Mouse (Mus musculus): ENCODE results near the gene Vps4a.
"Not testable (repeated sequence)": the region's sequence is repeated elsewhere in the genome, so short reads cannot be mapped to it uniquely, and the experiment has no call there.

Gene Vps4a

DNA sequence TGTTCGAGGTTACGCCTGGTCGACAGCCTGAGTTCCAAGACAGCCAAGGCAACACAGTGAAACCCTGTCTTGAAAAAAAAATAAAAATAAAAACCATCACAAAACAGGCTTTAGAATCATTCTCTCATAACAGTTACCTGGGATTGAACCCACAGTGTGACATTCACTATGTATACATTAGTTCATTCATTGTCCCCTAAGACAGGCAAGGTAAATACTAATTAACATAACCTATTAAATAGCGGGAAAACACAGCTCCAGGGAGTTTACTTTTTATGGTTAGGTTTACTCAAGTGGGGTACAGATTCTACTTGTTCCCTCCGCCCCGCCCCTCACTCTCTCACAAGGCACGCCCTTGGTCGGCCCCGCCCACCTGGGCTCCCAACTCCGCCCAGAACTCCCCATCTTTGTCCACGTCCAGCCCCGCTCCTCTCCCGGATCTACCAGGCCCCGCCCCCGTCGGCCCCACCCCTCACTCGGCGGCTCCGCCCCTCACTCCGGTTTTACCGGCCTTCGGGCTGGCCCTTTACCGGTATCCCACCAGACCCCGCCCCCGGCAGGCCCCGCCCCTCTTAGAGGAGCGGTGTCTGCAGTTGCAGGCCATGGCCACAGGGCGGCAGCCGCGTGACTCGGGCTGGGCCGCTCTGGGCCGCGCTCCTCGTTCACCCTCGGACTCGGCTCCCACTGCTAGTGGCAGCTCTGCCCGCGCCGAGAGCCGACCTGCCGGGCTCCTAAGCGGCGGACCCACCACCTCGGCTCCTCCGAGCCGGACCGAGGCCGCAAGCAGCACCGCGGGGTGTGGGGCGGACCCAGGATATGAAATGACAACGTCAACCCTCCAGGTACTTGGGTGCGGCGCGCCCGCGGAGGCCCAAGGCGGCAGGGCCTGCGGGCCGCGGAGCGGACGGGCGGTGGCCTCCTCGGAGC lies at the start of gene Vps4a:
TSS of gene Vps4a (plus strand) at position 573 of the 927 bp plus-strand sequence.
- in situ Hi-C loops (cut with MboI, MseI): no loop called here

DNA sequence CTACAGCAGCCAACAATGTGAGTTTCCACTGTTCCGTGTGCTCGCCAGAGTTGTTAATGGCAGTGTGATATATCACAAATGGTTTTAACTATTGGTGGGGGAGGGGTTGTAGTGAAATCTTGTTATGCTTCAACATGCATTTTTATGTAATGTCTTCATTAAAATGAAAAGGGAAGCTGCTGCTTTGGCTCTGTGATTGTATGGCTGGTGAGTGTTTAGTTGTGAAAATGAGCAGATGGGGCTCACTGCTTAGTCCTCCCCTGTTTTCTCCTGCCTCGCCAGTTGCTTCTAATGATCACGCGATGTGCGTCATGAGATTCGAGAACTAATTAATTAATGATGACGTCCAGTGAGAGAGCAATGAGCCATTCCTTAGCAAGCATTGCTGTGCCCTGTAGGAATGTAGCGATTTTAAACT lies 45.6 kb upstream of the Vps4a start:
- in situ Hi-C loops (cut with MboI, MseI): no loop called here

DNA sequence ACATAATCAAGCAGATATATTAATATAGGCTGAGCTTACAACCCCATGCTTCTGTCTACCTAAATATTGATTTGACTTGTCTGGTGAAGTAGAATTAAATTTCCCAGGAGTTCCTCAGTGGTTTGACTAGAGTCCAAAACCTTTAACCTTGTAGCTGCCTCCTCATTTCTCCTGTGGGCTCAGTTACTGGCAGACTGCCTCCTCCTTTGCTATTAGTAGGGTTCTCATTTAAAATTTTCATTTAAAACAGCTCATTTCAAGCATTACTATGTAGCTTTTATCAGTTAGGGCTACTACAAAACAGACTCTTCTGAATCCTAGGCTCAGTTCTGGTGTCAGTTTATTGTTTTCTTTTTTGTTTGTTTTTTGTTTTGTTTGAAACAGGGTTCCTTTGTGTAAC lies 45.1 kb upstream of the Vps4a start:
- in situ Hi-C loops (cut with MboI, MseI): no loop called here

DNA sequence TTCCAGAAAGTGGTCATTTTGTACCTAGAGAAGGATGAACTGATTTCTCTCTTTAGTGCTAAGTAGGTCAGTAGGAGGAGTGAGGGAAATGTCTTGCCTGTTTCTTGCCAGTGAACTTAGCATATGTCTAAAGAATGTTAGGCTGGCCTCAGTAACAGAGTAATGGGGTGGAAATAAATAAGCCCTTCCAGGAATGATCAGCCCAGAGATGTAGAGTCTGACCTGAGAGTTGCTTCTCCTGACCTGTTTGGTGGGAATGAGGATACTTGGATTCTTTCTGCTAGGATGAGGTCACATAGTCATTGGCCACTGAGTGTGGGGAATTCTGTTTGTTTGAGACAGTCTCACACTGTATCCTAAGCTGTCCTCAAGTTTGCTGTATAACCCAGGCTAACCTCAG lies 43.5 kb upstream of the Vps4a start:
- in situ Hi-C loops (cut with MboI, MseI): no loop called here

DNA sequence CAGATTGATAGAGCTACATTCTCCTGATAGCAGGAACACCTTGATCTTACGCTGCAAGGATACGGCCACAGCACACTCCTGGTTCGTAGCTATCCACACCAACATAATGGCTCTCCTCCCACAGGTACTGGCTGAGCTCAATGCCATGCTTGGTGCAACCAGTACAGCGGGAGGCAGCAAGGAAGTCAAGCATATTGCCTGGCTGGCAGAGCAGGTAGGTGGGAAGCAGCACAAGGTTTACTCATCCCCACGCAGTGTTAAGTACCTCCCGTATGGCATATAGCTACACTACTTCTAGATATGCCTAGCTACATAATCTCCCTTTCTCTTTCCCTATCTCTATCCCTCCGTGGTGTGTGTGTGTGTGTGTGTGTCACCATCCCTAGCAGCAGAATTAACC lies 39.6 kb upstream of the Vps4a start:
- in situ Hi-C loops (cut with MboI, MseI): no loop called here

DNA sequence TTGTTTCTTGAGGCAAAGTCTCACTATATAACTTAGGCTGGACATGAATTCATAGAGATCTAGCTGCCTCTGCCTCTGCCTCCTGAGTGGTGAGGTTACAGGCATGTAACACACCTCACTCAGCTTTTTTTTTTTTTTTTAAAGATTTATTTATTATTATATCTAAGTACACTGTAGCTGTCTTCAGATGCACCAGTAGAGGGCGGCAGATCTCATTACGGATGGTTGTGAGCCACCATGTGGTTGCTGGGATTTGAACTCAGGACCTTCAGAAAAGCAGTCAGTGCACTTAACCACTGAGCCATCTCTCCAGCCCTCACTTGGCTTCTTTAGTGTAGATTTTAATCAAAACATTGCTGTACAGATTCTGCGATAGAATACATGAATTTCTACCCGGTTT lies 34.7 kb upstream of the Vps4a start:
- in situ Hi-C loops (cut with MboI, MseI): not testable (repeated sequence)

DNA sequence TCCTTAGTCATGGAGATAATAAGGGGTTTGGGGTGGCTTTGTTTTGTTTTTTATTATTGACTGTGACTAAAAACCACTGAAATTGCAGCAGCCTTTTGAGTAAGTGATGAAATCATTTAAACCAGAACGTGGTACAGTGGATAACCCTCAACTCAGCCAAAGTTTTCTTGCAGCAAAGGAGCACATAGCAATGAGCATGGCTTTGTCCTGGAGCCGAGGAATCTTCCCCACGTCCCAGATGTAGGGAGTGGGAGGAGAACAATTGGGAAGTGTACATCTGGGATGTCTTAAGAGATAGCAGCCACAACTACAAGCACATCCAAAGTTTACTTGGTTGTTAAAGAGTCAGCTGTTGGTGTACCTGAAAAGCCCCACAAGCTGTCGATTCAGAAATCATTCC lies 33.6 kb upstream of the Vps4a start:
- in situ Hi-C loops (cut with MboI, MseI): no loop called here

DNA sequence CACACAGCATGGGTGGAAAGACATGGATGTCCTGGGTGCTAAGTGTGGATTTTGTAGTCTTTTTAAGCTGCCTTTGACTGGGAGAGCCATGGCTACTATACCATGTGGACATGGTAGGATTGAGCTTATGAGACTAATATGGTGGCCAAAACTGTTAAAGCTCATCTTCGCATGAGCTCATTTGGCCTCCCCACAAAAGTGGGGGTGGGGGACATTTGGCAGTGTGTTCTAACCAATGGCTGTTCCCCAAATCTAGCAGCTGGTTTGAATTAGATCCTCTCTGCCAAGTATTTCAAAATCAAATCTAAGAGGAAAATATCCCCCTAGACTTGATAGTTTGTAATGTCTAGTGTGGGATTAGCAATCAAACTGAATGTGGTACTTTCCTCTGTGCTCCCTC lies 32.0 kb upstream of the Vps4a start:
- in situ Hi-C loops (cut with MboI, MseI): no loop called here

DNA sequence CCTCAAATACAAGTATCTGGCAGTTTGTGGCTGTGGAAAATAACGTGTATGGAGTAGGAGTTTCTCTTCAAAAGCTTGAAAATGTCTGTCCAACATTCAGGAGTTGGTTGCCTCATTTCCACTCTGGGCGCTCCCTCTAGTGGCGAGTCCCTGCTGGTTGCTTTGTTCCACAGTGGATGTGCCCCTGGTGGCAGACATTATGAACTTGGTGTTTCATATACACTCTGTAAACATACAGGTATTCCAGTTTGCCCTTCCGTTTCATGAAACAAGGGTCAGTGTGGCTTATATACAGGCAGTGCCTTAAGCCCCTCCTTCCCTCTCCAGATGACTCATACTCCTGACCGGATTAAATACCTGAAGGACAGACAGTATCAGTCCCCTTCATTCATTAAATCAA lies 28.5 kb upstream of the Vps4a start:
- in situ Hi-C loops (cut with MboI, MseI): loop anchor here (5.0 to 25.0 kb wide), 2 partner anchors 80 to 290 kb away; no protein-coding TSS in a partner anchor

DNA sequence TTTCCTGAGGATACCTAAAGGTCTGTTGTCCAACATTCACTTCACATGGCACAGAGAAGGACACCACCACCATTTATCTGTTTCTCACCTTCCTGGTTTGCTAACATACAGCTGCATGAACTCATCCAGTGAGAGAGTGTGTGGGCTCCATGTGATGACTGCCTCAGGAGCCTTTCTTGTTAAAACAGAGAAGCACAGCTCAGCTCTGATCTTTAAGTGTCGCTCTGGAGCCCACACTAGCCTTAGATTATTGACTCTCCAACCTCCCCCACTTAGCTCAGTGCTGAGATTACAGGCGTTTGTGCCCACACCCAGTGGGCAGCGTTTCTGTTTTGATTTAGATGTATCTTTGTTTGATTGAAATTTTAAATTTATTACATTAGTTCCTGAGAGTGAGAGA lies 23.2 kb upstream of the Vps4a start:
- in situ Hi-C loops (cut with MboI, MseI): loop anchor here (25.0 kb wide), 1 partner anchor 295 kb away; no protein-coding TSS in a partner anchor

DNA sequence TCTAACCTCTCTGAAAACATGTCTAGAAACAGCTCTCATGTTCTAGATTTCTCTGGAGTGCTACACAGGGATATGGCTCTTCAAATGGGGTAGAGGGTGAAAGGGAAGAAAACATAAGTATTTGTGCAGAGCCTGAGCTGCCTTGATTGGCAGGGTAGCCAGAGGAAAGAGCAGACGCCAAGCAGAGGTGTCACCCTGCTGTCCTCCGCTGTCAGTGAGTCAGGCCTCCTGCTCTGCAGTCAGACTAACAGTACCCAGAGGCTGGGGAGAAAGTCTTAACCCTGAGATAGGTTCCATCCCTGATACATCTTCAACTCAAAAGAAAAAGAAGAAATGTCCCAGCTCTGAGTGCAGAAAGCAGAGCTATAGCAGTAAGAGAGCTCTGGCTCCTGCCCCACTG lies 18.4 kb upstream of the Vps4a start:
- in situ Hi-C loops (cut with MboI, MseI): loop anchor here (25.0 kb wide), 1 partner anchor 300 kb away; no protein-coding TSS in a partner anchor

DNA sequence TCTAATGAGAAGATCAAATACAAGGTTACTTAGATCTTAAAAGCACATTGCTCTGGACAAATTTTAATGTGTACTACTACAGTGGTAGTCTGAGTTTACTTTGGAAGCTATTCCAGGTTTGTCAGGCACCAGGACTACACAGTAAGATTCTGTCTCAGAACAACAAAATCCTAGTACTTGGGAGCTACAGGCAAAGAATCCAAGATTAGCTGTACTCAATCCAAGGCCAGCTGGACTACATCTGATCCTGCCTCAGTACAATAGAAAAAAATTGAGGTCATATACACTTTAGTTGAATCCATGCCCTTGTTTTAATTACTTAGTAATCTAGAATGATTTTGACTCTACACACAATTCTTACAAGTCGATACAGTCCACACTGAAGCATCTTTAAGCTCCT lies 16.1 kb upstream of the Vps4a start:
- in situ Hi-C loops (cut with MboI, MseI): loop anchor here (25.0 kb wide), 1 partner anchor 303 kb away; no protein-coding TSS in a partner anchor

DNA sequence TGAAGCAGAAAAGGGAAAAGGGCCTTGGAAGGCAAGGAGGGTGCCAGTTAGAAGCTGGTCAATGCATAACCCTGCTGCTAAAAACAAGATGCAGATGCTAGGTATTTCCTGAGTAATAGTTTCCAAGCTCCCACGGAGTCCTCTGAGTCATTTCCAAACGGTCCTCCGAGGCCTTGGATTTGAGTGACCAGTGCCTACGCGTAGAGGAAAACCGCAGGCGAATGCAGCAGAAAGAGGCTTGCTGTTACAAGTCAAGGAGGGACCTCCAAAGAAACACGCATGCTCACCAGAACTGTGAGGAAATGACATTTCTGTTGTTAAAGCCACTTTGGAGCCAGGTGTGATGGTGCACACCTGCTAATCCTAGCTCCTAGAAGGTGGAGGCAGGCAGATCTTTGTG lies 7.5 kb upstream of the Vps4a start:
- in situ Hi-C loops (cut with MboI, MseI): loop anchor here (25.0 kb wide), 1 partner anchor 311 kb away; no protein-coding TSS in a partner anchor

DNA sequence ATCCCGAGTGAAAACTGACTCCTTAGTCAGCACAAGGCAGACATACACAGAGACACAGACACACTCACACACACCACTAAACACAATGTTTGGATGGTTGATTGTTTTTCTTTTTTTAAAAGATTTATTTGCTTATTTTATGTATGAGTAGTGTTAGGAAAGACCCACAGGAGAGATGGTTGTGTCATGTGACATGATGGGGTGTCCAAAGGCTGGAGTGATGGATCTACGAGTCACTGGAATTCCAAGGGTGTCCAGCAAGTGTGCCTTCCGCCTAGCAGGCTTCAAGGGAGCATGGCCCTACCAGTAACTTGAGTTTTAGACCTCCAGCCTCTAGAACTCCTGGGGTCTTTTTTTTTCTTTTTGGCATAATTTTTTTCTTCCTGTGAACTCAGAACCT lies 1.7 kb upstream of the Vps4a start:
- in situ Hi-C loops (cut with MboI, MseI): no loop called here

DNA sequence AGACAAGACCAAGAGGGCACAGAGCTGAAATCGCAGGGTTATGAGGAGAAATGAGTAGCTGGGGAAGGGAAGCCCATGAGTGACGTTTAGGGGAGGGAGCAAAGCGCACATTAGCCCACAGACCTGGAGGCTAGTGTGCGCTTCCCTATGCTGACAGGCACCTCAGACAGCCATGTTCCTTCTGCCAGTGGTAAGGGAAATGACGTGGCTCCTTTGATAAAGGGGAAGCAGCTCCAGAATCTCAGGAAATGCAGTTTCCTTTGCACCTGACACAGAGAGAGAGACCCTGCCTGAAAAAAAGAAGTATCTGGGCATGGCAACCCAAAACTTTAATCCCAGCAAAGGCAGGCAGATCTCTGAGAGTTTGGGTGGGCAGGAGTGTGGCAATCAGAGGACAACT lies 964 bp upstream of the Vps4a start:
- in situ Hi-C loops (cut with MboI, MseI): no loop called here

DNA sequence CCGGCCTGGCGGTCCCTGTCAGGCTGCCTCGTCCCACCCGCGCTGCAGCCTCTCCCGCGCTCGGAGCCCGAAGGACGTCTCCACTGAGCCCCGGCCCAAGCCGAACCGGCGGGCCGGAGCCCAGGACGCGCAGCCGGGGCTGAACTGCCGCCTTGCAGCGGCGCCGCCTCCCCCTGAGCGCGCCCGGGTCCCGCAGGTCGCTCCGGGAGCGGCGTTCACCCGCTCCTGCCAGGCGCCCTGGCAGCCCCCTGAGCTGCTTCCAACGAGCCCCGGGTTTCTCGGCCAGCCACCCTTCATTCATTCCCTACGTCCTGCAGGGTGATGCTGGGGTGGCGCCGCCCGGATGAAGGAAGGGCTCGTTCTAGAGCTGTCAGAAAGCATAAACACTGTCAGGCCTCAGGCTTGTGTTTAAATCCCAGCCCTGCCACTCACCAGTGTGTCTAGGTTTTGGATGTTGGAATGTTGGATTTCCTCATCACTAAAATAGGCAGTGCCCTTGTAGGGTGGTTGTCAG lies 612 bp downstream of the Vps4a start:
- in situ Hi-C loops (cut with MboI, MseI): no loop called here

DNA sequence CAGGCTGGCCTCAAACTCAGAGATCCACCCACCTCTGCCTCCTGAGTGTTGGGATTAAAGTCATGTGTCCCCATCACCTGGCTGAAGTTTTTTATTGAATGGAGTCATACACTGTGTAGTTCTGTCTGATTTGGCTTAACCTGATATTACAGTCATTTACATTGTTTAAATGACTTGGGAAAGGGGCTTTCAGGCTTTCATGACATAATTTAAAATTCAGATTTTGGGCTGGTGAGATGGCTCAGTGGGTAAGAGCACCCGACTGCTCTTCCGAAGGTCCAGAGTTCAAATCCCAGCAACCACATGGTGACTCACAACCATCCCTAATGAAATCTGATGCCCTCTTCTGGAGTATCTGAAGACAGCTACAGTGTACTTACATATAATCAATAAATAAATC lies 2.6 kb downstream of the Vps4a start:
- in situ Hi-C loops (cut with MboI, MseI): not testable (repeated sequence)

DNA sequence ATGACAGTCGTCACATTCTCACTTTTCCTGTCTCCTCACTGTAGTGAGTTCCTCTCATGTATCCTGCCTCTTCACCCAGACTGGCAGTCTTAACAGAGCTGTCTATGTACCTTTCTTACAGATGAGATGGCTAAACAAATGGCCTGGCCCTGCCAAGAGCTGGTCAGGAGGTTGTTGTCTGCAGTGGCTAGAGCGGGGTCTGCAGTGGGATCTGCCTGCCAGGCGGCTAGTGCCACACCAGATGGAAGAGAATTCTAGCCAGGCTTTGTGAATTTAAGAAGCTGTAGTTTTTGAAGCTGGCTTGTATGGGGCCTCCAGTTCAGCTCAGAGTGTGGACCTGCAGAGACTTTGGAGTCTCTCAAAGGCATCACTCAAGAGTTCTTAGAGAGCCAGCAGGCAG lies 4.6 kb downstream of the Vps4a start:
- in situ Hi-C loops (cut with MboI, MseI): no loop called here

DNA sequence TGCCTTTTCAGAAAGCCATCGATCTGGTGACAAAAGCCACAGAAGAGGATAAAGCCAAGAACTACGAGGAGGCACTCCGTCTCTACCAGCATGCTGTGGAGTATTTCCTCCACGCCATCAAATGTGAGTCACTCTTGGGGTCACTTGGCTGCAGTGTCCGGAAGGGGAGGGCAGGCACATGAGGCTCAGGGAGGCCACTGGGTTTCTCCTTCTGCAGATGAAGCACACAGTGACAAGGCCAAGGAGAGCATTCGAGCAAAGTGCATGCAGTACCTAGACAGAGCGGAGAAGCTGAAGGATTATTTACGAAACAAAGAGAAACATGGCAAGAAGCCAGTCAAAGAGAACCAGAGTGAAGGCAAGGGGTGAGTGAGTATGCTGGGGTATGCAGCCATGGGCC lies 5.6 kb downstream of the Vps4a start:
- in situ Hi-C loops (cut with MboI, MseI): no loop called here

DNA sequence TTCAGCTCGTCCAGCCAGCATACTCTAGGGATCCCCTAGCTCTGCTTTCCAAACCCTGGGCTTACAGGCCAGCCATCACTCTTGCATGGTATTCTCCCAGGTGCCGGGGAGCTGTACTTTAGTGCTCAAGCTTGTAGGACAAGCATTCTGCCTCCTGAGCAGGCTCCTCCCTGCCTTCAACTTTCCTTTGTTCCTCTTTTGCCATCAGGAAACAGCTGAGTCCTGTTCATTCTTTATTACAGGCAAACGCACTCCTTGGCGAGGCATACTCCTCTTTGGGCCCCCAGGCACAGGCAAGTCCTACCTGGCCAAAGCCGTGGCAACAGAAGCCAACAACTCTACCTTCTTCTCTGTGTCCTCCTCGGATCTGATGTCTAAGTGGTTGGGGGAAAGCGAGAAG lies 9.6 kb downstream of the Vps4a start:
- in situ Hi-C loops (cut with MboI, MseI): loop anchor here (10.0 kb wide), 1 partner anchor 806 kb away; no protein-coding TSS in a partner anchor

DNA sequence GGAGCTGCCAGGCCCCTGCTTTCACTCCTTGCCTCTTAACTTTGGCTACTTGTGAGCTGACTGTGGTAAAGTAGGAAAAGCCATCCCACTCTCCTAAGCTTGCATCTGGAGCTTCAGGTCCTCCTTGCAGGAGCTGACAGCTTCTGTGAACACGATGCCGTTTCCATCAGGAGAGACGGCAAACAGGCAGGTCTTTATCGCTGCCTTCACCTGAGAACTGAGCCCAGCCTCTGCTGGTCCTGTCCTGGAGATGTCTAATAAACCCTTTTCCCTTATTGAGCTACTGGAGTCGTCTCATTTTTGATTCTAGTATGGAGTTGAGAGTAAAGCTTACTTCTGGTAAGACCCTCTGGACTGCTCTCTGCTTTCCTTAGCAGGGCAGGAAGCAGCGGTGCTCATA lies 14.5 kb downstream of the Vps4a start:
- in situ Hi-C loops (cut with MboI, MseI): loop anchor here (10.0 kb wide), 1 partner anchor 811 kb away; no protein-coding TSS in a partner anchor

DNA sequence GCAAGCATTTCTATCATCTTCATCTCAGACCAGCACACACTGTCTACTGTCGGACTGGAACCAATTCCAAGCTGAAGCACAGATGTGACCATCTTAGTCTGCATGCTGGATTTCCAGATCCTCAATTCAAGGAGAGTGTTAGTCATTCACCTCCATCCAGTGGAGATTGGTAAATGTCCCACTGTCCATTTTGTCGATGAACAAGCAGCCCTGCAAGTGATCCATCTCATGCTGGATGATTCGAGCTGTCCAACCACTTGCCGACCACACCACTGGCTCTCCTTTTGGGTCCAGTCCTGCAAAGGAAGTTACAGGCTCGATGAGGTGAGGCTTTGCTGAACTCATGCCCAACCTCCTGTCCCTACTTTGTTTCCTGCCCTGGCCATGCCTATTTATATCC lies 16.0 kb downstream of the Vps4a start:
- in situ Hi-C loops (cut with MboI, MseI): loop anchor here (10.0 kb wide), 1 partner anchor 812 kb away; no protein-coding TSS in a partner anchor
